Mouse (Mus musculus) heart, adult 8-10 months (tissue): ENCODE measurements at regions not wholly inside any gene's neighbourhood (a gene's known extent, or its start where the extent isn't known, plus 50 kb on each side); places are given as distances from the start of the nearest gene placed in this dataset.

Experiments
- DNase-seq: peaks from one replicate; pipeline ENCODE4 v3.0.0; 2022; ENCODE audit warnings: low spot score

- DNase-seq, result no peak
Observed at GRCm38 (mm10) chr15:8903651-8904050, 64.1 kb upstream of the Ranbp3l start.

GRCm38 (mm10) chr15:8897487-8898158 is 70.1 kb upstream of the Ranbp3l start:
- DNase-seq, result no peak

GRCm38 (mm10) chr15:8896856-8897255 is 70.9 kb upstream of the Ranbp3l start:
- DNase-seq, result no peak

GRCm38 (mm10) chr15:8896391-8896790 is 71.4 kb upstream of the Ranbp3l start:
- no peak for DNase-seq

- DNase-seq, result no peak
Observed at GRCm38 (mm10) chr15:8885585-8885984, 82.2 kb upstream of the Ranbp3l start.

- peak; percentile 6 for DNase-seq
Observed at GRCm38 (mm10) chr15:8884608-8885467, 82.9 kb upstream of the Ranbp3l start.

GRCm38 (mm10) chr15:8882880-8883539 is 84.7 kb upstream of the Ranbp3l start:
- DNase-seq, result no peak

- no peak for DNase-seq
Observed at GRCm38 (mm10) chr15:8874884-8875493, 92.8 kb upstream of the Ranbp3l start.

GRCm38 (mm10) chr15:8868021-8868420 is 99.7 kb upstream of the Ranbp3l start:
- DNase-seq, result no peak

GRCm38 (mm10) chr15:8867160-8867891 is 100.4 kb upstream of the Ranbp3l start:
- DNase-seq, result no peak

- no peak for DNase-seq
Observed at GRCm38 (mm10) chr15:8865089-8865933, 102.4 kb upstream of the Ranbp3l start.

- no peak for DNase-seq
Observed at GRCm38 (mm10) chr15:8856419-8857084, 111.2 kb upstream of the Ranbp3l start.

- DNase-seq, result no peak
Observed at GRCm38 (mm10) chr15:8855511-8855910, 112.2 kb upstream of the Ranbp3l start.

GRCm38 (mm10) chr15:8854336-8854735 is 113.4 kb upstream of the Ranbp3l start:
- no peak for DNase-seq

GRCm38 (mm10) chr15:8850996-8851395 is 116.8 kb upstream of the Ranbp3l start:
- DNase-seq, result no peak

GRCm38 (mm10) chr15:8849413-8849812 is 118.3 kb upstream of the Ranbp3l start:
- no peak for DNase-seq

- DNase-seq, result no peak
Observed at GRCm38 (mm10) chr15:8842129-8842528, 125.6 kb upstream of the Ranbp3l start.

- no peak for DNase-seq
Observed at GRCm38 (mm10) chr15:8839462-8839861, 128.3 kb upstream of the Ranbp3l start.

- DNase-seq, result no peak
Observed at GRCm38 (mm10) chr15:8834151-8834550, 123.6 kb upstream of the Slc1a3 start.

GRCm38 (mm10) chr15:8832970-8833369 is 122.4 kb upstream of the Slc1a3 start:
- DNase-seq, result no peak
